Mouse (Mus musculus): ENCODE data around the gene Nrbp1. TPM values are rescaled to one million over a fixed set of nuclear protein-coding genes. Genes with fewer than 3 reads are reported as not detected.
A peak's percentile ranks its signal among the peaks of the same experiment; 100 is the strongest.

Nrbp1 gene
- polyA plus RNA-seq, 1 experiment = 126 TPM

DNA sequence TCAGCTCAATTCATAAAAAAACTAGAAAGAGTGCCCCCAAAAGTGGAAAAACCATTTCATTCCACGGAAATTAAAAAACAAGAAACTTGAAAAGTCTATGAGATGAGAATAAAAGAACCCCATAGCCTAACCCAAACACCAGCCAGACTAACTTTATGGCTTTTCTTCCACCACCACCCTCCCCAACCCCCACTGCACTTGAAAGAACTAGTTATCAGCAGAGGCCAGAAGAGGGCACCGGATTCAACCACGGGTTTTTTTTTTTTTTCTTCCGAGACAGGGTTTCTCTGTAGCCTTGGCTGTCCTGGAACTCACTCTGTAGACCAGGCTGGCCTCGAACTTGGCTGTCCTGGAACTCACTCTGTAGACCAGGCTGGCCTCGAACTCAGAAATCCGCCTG, 22.4 kb upstream of the Nrbp1 start:
- no peak for TF ChIP-seq CTCF (conservative IDR thresholded peaks at IDR 0.05; ENCODE audit: insufficient read depth, insufficient read length, low read depth, low read length)
- no peak for TF ChIP-seq POLR2A (IDR thresholded peaks at IDR 0.05; ENCODE audit: low read depth, low read length)
- WGBS = 54% methylated on average over 7 of the region's 7 CpGs
- Histone ChIP-seq H3K4me1 (ENCODE audit: control insufficient read depth, insufficient read depth, low read length) (no peaks in the 10 kb centered on the region), H3K4me3 (ENCODE audit: insufficient read depth, low read depth, low read length) (no peak overlapping the region), H3K27ac (ENCODE audit: insufficient read depth, low read depth, low read length) (no peak overlapping the region), H3K27me3 (replicated peaks; ENCODE audit: control insufficient read depth, insufficient read depth, low read length) (no peaks in the 10 kb centered on the region), H3K36me3 (ENCODE audit: control insufficient read depth, insufficient read depth, low read length) (no peaks in the 10 kb centered on the region)
- no peak for DNase-seq

DNA sequence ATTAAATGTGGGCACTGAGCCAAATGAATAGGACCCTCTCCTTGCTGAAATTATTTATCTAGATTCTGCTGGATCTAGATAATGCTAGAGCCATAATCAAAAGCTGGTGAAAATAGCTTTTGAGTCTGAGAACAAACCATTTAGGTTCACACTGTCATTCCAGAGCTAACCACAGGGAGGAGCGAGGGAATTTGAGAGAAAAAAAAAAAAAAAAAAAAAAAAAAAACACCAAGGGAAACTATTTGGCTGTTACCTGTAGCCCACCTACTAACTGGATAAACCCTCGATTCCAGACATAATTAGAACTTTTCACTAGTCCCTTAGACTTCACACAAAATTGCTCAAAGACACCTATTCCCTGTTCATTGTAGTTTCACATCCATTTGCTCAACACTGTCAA, 21.6 kb upstream of the Nrbp1 start:
- 2% methylated on average over 2 of the region's 2 CpGs for WGBS
- H3K4me1 ChIP-seq (ENCODE audit: control insufficient read depth, insufficient read depth, low read length) = no peaks in the 10 kb centered on the region
- H3K27me3 ChIP-seq (replicated peaks; ENCODE audit: control insufficient read depth, insufficient read depth, low read length) = no peaks in the 10 kb centered on the region
- TF ChIP-seq CTCF (conservative IDR thresholded peaks at IDR 0.05; ENCODE audit: insufficient read depth, insufficient read length, low read depth, low read length) (no peak), POLR2A (IDR thresholded peaks at IDR 0.05; ENCODE audit: low read depth, low read length) (no peak)
- H3K4me3 ChIP-seq (ENCODE audit: insufficient read depth, low read depth, low read length) = no peak overlapping the region
- no peaks in the 10 kb centered on the region for H3K36me3 ChIP-seq (ENCODE audit: control insufficient read depth, insufficient read depth, low read length)
- H3K27ac ChIP-seq (ENCODE audit: insufficient read depth, low read depth, low read length) = no peak overlapping the region
- peak; percentile 22 for DNase-seq

DNA sequence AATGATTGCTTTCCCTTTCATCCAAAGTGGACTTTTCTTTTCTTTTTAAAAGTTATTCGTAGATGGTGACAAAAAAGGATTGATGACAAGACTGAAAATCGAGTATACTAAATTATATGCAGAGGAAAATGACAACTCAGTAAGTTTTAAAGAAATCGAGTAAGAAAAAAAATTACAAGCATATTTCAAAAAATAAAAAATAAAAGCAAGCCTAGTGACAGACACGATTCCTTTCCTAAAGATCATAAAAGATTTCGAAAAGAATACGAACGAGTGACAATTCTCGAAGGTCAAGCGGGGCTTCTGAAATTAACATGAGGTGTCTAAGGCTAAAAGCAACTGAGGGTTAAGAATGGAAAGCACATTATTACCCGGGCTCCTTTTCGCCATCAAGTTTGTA, 21.2 kb upstream of the Nrbp1 start:
- Histone ChIP-seq H3K4me3 (ENCODE audit: insufficient read depth, low read depth, low read length) (peak overlapping the region; percentile 93), H3K27ac (ENCODE audit: insufficient read depth, low read depth, low read length) (peak overlapping the region; percentile 3; the same call in 1 of the 2 replicates), H3K27me3 (replicated peaks; ENCODE audit: control insufficient read depth, insufficient read depth, low read length) (no peaks in the 10 kb centered on the region), H3K4me1 (ENCODE audit: control insufficient read depth, insufficient read depth, low read length) (no peaks in the 10 kb centered on the region), H3K36me3 (ENCODE audit: control insufficient read depth, insufficient read depth, low read length) (no peaks in the 10 kb centered on the region)
- DNase-seq = no peak
- TF ChIP-seq POLR2A (IDR thresholded peaks at IDR 0.05; ENCODE audit: low read depth, low read length) (no peak), CTCF (conservative IDR thresholded peaks at IDR 0.05; ENCODE audit: insufficient read depth, insufficient read length, low read depth, low read length) (no peak)
- WGBS = under 1% methylated on average over 11 of the region's 11 CpGs

DNA sequence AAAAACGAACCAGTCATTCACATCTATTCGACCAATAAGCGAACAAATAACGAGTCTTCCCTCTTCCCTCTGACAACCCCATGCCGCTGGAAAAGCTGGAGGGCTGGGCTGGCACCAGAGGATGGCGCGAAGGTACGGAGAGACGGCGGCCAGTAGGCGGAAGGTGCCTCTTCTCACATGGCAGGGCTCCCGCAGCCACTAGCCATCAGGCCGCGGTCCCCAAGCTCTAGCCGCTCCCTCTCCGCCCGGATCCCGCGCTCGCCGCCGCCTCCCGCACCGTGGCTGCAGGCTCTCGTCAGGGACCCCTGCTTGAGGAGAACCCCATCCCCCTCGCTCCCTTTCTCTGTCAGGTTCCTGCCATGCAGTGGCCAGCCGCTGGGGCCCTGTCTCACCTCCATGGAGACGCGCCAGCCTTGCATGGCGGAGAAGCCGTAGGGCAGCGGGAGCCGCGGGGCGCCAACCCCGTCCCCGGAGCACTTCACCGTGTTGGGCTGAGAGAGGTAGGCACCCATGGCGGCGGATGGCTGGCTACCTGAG, 20.7 kb upstream of the Nrbp1 start:
- H3K36me3 ChIP-seq (ENCODE audit: control insufficient read depth, insufficient read depth, low read length) = no peaks in the 10 kb centered on the region
- no peaks in the 10 kb centered on the region for H3K27me3 ChIP-seq (replicated peaks; ENCODE audit: control insufficient read depth, insufficient read depth, low read length)
- H3K4me1 ChIP-seq (ENCODE audit: control insufficient read depth, insufficient read depth, low read length) = no peaks in the 10 kb centered on the region
- peak overlapping the region; percentile 93 for H3K4me3 ChIP-seq (ENCODE audit: insufficient read depth, low read depth, low read length)
- peak; percentile 45 for DNase-seq
- under 1% methylated on average over 40 of the region's 40 CpGs for WGBS
- TF ChIP-seq POLR2A (IDR thresholded peaks at IDR 0.05; ENCODE audit: low read depth, low read length) = no peak
- no peak for TF ChIP-seq CTCF (conservative IDR thresholded peaks at IDR 0.05; ENCODE audit: insufficient read depth, insufficient read length, low read depth, low read length)
- H3K27ac ChIP-seq (ENCODE audit: insufficient read depth, low read depth, low read length) = peak overlapping the region; percentile 52

DNA sequence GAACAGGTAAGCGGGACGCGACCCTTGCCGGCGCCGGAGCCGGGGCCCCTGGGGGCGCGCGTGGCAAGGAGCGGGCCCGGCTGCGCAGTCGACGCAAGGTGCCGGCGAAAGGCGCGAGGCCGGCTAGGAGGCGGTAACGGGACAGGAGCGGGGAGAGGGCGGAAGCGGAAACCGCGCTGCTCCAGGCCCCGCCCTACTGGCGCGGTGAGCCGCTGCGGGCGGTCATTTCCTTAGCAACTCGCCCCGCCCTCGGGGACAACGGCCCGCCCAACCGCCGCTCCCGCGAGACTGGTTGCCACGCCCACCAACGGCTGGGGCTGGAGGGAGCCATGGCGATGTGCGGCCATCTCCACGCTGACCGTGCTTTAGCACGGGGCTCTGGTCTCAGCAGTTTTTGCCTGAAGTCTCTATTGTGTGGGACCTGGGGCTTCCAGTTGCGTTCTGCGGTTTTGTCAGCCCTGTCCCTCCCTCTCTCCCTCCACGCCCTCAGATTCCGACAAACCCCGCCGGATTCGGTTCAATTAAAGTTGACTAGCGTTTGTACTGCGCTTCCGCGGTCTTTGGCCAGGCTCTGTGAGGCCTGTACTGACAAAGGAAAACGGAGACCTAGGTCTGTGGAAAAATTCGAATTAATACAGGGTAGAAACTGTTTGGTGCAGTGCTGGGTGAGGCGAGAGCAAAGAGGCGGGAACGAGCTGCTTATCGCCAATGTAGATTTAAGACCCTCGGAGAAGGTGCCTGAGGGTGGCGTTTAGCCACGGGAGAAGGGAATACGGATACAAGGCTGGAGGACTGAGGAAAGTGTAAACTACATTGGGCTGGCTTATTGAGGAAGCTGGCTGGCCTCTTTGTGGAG, 20.0 kb upstream of the Nrbp1 start, which contains the start of gene Ppm1g:
TSS of gene Ppm1g (minus strand) at position 240 of the 856 bp plus-strand sequence.
- Histone ChIP-seq H3K27ac (ENCODE audit: insufficient read depth, low read depth, low read length) (peak within 1 kb of the TSS; percentile 63), H3K4me3 (ENCODE audit: insufficient read depth, low read depth, low read length) (peak within 1 kb of the TSS; percentile 93), H3K4me1 (ENCODE audit: control insufficient read depth, insufficient read depth, low read length) (no peaks in the 10 kb centered on the region), H3K27me3 (replicated peaks; ENCODE audit: control insufficient read depth, insufficient read depth, low read length) (no peaks in the 10 kb centered on the region), H3K36me3 (ENCODE audit: control insufficient read depth, insufficient read depth, low read length) (no peaks in the 10 kb centered on the region)
- no peak for TF ChIP-seq CTCF (conservative IDR thresholded peaks at IDR 0.05; ENCODE audit: insufficient read depth, insufficient read length, low read depth, low read length)
- peak; percentile 95 for TF ChIP-seq POLR2A (IDR thresholded peaks at IDR 0.05; ENCODE audit: low read depth, low read length)
- DNase-seq = peak; percentile 98
- WGBS = under 1% methylated on average over 70 of the region's 70 CpGs

DNA sequence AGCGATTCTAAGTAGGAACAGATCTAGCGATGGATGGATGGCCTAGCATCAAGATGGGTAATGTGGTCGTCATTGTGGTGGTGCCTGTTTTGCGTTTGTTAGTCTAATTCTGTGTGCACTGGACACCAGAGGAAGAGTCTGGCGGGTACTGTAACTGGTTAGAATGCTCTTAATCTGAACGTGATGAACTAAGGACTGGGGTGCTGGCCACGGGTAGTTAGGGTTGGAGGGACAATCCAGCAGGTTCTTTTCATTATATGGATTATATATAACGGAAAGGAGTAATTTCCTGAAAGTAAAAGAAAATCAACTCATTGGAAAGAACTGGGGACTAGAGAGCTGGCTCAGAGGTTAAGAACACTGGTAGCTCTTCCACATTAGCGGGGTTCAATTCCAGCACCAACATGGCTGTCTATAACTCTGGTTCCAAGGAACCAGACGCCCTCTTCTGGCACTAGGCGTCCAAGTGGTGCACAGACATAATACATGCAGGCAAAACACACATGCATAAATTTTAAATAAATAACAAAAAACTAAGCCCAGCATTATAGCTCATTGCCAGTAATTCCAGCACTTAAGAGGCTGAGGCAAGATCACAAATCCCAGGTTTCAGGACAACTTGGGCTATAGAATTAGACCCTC, 19.2 kb upstream of the Nrbp1 start:
- peak; percentile 50 for DNase-seq
- WGBS = 16% methylated on average over 11 of the region's 11 CpGs

DNA sequence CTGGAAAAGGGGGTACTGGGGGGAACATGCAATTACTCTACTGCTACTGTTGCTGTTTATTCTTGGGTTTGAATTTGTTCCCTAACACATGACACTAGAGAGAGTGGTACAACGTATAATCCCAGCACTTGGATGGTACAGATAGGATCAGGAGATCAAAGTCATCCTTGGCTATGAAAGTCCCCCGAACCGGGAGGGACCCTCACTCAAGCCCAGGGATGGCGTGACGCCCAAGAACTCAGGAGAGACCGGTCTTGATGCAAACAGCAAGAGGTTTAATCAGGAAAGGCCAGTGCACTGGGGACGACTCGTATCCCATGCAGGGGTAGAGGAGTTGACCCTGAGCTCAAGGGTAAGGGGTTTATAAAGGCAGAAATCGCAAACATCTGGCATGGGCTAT, 18.0 kb upstream of the Nrbp1 start:
- Histone ChIP-seq H3K4me1 (ENCODE audit: control insufficient read depth, insufficient read depth, low read length) (no peaks in the 10 kb centered on the region), H3K27me3 (replicated peaks; ENCODE audit: control insufficient read depth, insufficient read depth, low read length) (no peaks in the 10 kb centered on the region), H3K27ac (ENCODE audit: insufficient read depth, low read depth, low read length) (no peak overlapping the region), H3K4me3 (ENCODE audit: insufficient read depth, low read depth, low read length) (no peak overlapping the region), H3K36me3 (ENCODE audit: control insufficient read depth, insufficient read depth, low read length) (no peaks in the 10 kb centered on the region)
- no peak for DNase-seq
- TF ChIP-seq CTCF (conservative IDR thresholded peaks at IDR 0.05; ENCODE audit: insufficient read depth, insufficient read length, low read depth, low read length) (no peak), POLR2A (IDR thresholded peaks at IDR 0.05; ENCODE audit: low read depth, low read length) (no peak)
- WGBS = 91% methylated on average over 9 of the region's 9 CpGs

More for the DNA sequence above, 19.2 kb upstream of the Nrbp1 start:
- H3K36me3 ChIP-seq (ENCODE audit: control insufficient read depth, insufficient read depth, low read length) = no peaks in the 10 kb centered on the region
- H3K27ac ChIP-seq (ENCODE audit: insufficient read depth, low read depth, low read length) = peak overlapping the region; percentile 63; the same call in 1 of the 2 replicates
- TF ChIP-seq POLR2A (IDR thresholded peaks at IDR 0.05; ENCODE audit: low read depth, low read length) = no peak
- TF ChIP-seq CTCF (conservative IDR thresholded peaks at IDR 0.05; ENCODE audit: insufficient read depth, insufficient read length, low read depth, low read length) = peak; percentile 37
- peak overlapping the region; percentile 77 for H3K4me3 ChIP-seq (ENCODE audit: insufficient read depth, low read depth, low read length)
- H3K4me1 ChIP-seq (ENCODE audit: control insufficient read depth, insufficient read depth, low read length) = no peaks in the 10 kb centered on the region
- H3K27me3 ChIP-seq (replicated peaks; ENCODE audit: control insufficient read depth, insufficient read depth, low read length) = no peaks in the 10 kb centered on the region

Data from kidney, adult 2 months (tissue).